Mouse (Mus musculus) telencephalon, adult 2 months (tissue): ENCODE data around the gene Alpk1.
"Not testable (repeated sequence)": the region's sequence is repeated elsewhere in the genome, so short reads cannot be mapped to it uniquely, and the experiment has no call there.

Source experiments
- DNase-seq: peaks from one replicate; pipeline ENCODE4 v3.0.0-alpha.2; 2011; ENCODE audit warnings: low read depth, low spot score

The Alpk1 gene

GRCm38 (mm10) chr3:127790234-127791055 lies 10.1 kb upstream of the Alpk1 start:
- peak; percentile 17 for DNase-seq

DNA sequence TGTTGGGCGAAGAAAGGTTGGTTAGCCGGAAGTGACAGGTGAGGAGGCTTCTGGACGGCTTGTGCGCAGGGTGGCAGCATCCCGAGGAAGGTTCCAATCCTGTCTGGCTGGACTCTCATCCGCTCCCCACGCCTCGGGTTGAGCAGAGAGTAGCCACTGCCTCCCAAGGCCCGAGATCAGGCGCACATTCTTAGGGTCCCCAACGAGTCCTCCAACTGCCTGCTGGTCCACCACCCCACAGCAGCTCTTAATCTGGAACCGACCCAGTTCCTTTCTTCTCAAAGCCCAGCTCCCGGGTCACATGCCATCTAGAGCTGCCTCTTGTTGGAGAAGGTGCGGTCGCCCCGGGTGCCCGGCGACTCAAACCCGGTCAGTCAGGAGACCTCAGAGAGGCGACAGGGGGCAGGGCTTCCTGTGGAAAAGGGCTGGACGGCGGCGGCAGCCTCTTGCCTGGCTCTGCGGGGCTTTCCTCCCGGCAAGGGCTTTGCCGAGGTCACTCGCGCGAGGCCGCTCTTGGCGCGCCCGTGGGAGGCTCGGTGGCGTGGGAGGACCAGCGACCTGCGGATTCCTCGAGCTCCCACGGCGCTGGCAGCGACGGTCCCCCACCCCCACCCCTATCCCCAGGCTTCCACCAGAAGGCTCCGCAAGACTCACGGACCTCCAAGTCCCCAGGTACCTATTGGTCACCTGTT lies 9.3 kb upstream of the Alpk1 start, which contains the start of gene Tifa:
Tifa (plus strand) TSS at position 306 of the 692 bp plus-strand sequence.
- no peak for DNase-seq

GRCm38 (mm10) chr3:127788919-127789318 lies 8.6 kb upstream of the Alpk1 start:
- no peak for DNase-seq

- no peak for DNase-seq
These were observed 7.7 kb upstream of the Alpk1 start for GRCm38 (mm10) chr3:127788038-127788437.

GRCm38 (mm10) chr3:127787032-127787431 lies 6.7 kb upstream of the Alpk1 start:
- no peak for DNase-seq

DNA sequence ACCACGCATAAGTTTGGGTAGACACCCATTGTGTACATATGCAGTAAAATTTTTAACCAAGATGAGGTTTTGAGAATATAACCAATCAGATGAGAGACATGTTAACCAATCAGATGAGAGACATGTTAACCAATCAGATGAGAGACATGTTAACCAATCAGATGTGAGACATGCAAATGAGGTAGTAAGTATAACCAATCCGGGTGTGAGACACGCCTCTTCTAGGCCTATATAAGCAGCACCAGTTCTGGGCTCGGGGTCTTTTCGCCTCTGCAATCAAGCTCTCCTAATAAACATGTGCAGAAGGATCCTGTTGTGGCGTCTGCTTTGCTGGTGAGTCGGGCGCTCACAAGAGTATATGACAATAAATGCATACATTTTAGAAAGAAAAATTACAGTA lies 3.4 kb upstream of the Alpk1 start:
- not testable (repeated sequence) for DNase-seq

GRCm38 (mm10) chr3:127782921-127783320 lies 2.6 kb upstream of the Alpk1 start:
- DNase-seq = no peak

DNA sequence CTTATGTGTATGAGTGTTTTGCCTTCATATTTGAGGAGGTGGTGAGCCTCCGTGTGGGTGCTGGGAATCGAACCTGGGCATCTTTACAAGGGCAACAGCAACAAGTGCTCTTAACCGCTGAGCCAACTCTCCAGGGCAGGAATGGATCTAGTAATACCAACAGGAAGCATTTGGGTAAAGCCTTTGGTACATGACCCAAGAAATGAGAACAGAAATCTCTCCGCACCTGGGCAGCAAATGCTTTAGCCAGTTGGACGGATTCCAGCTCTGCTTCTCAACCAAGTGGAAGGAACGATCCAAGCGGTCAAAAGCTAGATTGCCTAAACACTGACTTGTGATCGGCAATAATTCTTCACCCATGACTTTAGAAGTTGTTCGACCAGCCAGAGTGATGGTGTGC lies 594 bp upstream of the Alpk1 start:
- no peak for DNase-seq

GRCm38 (mm10) chr3:127769146-127769545 lies 11.2 kb downstream of the Alpk1 start:
- DNase-seq = no peak

GRCm38 (mm10) chr3:127765971-127766370 lies 14.4 kb downstream of the Alpk1 start:
- DNase-seq = no peak

- DNase-seq = no peak
These were observed 15.8 kb downstream of the Alpk1 start for GRCm38 (mm10) chr3:127764541-127764940.

DNA sequence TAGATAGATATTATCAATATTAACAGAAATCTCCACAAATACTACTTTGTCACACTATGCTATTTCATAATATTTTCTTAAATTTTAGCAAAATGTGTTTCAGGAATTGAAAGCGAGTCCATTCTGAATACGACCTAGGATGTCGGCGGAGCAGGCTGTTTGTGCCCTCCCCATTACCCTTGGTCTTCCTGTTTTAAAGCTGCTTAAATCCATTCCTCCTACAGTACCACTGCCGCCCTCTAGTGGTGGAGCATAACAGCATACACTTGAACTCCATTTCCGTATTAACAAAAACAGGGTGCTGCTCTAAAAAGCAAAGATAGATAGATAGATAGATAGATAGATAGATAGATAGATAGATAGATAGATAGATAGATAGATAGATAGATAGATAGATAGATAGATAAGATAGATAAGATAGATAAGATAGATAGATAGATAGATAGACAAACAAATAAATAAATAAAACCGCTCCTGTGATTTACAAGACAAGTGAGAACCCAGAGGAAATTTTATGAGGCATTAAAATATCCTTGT lies 17.2 kb downstream of the Alpk1 start:
- DNase-seq = peak; percentile 71

DNA sequence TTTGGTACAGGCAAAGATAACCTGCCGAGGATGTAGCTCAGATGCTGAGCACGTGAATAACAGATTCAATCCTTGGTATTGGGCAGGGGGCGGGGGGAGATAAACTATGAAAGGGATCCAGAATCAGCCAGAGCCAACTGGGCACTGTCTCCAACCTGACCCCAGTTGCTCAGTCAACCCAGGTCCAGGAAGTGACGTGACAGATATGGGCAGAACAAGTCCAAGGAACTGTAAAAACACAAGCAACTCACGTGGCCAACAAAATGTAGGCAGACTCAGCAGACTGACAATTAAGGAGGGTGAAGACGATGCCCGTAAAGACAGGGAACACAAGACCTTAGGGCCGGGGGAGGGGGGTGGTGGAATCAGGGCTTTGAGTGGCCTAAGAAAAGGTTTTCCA lies 17.9 kb downstream of the Alpk1 start:
- DNase-seq = no peak

DNA sequence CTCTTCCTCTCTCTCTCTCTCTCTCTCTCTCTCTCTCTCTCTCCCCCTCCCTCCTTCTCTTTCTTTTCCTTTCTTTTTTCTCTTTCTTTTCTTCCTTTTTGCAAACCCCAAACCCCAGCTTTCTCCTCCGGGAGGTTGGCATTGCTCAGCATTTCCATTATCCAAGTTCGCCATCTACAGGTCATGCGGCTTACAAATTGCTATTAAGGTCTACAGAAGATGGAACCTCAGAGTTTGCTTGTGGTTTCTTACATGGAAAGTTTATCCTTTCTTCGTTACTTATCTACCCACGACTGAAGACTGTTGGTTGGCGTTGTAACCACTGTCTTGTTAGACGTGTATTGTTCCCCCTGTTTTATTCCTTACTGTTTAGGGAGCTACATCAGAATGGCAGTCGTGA lies 21.1 kb downstream of the Alpk1 start:
- peak; percentile 12 for DNase-seq

DNA sequence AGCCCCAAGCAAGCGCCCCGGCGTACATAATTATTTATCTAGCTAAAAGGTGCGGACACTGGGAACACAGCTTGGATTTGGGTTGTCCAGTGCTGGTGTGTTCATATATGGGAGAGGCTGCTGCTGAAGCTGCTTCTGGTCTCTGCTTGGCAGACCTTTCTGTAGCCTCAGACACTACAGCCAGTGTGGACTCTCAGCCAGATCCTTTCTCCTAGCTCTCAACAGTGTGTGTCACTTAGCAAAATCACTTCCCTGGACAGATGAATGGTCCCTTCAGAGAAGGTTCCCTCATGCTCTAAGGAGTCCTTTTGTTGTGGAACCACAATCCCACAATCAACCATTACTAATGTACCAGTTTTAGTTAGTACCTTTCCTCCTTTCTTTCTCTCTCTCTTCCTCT lies 21.5 kb downstream of the Alpk1 start:
- DNase-seq = no peak

- DNase-seq = no peak
These were observed 22.4 kb downstream of the Alpk1 start for GRCm38 (mm10) chr3:127757886-127758301.

- no peak for DNase-seq
These were observed 23.9 kb downstream of the Alpk1 start for GRCm38 (mm10) chr3:127756458-127756857.

DNA sequence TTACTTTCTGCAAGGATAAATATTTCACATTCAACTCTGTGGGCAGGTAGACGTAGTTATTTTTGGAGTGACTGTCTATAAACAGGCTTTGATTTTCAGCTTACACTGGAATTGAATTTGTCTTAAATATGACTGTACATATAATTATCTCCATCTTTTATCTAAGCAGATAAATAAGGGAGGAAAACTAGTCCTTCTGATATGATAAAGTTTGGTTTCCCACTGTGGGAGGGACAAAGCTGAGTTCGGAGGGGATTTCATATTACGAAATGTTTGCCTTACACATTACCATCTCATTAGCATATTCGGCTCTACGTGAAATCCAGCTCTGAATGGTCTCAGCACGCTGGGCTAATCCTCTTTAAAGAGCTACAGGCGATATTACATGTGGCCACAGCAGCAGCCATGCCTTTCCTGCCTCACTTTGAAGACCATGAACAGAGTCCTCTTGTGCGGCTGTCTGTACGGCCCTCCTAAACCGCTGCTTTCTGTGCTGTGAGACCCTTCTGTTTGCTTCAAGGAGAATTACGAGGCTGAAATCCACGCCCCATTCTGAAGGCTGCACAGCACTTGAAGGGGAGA lies 30.3 kb downstream of the Alpk1 start:
- DNase-seq = no peak

- no peak for DNase-seq
These were observed 31.1 kb downstream of the Alpk1 start for GRCm38 (mm10) chr3:127749266-127749665.

- DNase-seq = no peak
These were observed 31.7 kb downstream of the Alpk1 start for GRCm38 (mm10) chr3:127748644-127749043.

GRCm38 (mm10) chr3:127745911-127746640 lies 34.3 kb downstream of the Alpk1 start:
- no peak for DNase-seq

DNA sequence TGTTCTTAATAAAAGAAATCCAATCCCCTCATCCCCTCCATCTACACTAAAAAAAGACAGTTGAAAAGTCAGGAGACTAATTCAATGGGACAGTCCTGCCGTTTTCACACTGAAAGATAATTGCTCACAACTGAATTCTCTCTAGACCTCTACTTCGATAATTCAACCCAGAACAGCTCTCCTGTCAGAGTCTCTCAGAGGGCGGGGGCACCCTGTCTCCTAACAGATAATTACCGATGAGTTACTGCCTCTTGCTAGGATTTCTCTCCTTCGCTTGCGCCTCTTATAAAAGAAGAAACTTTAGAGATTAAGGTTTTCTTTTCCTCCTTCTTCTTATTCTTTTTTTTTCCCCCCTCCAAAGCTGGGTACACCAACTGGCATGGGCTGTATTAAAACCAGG lies 34.8 kb downstream of the Alpk1 start:
- no peak for DNase-seq
